Mouse (Mus musculus) brown adipose tissue, adult 24 weeks (tissue): ENCODE measurements at regions not wholly inside any gene's neighbourhood (a gene's known extent, or its start where the extent isn't known, plus 50 kb on each side); places are given as distances from the start of the nearest gene placed in this dataset.

Experiments used
- H3K27ac ChIP-seq: fragments of 200-500 bp; replicated peaks from 2 replicates; pipeline ENCODE4 v1.5.1; 2012; ENCODE audit warnings: low read depth, mild to moderate bottlenecking, low read length
- H3K4me1 ChIP-seq: fragments of 200-500 bp; 2 replicates; pipeline ENCODE4 v1.6.1; 2012; ENCODE audit warnings: low read length, mixed read lengths; ENCODE audit not compliant: control insufficient read depth, insufficient read depth, insufficient read length
- H3K4me3 ChIP-seq: fragments of 200-500 bp; 2 replicates; pipeline ENCODE4 v1.5.1; 2012; ENCODE audit warnings: low read depth, mild to moderate bottlenecking, low read length, moderate library complexity; ENCODE audit not compliant: insufficient read depth

GRCm38 (mm10) chr9:113021866-113022645 is 686.0 kb downstream of the Pdcd6ip start:
- H3K27ac ChIP-seq = no peak overlapping the region
- no peaks in the 10 kb centered on the region for H3K4me1 ChIP-seq
- H3K4me3 ChIP-seq = no peak overlapping the region

- Histone ChIP-seq H3K27ac (no peak overlapping the region), H3K4me1 (no peaks in the 10 kb centered on the region), H3K4me3 (no peak overlapping the region)
Measured at GRCm38 (mm10) chr9:113019576-113019975, 688.5 kb downstream of the Pdcd6ip start.

- Histone ChIP-seq H3K4me1 (no peaks in the 10 kb centered on the region), H3K4me3 (no peak overlapping the region), H3K27ac (no peak overlapping the region)
Measured at GRCm38 (mm10) chr9:113008106-113008505, 700.0 kb downstream of the Pdcd6ip start.

GRCm38 (mm10) chr9:112996204-112996603 is 711.9 kb downstream of the Pdcd6ip start:
- H3K4me1 ChIP-seq = no peaks in the 10 kb centered on the region
- H3K4me3 ChIP-seq = no peak overlapping the region
- no peak overlapping the region for H3K27ac ChIP-seq

GRCm38 (mm10) chr9:112994774-112995173 is 713.3 kb downstream of the Pdcd6ip start:
- no peak overlapping the region for H3K4me3 ChIP-seq
- H3K4me1 ChIP-seq = no peaks in the 10 kb centered on the region
- H3K27ac ChIP-seq = no peak overlapping the region

- Histone ChIP-seq H3K4me3 (no peak overlapping the region), H3K4me1 (no peaks in the 10 kb centered on the region), H3K27ac (no peak overlapping the region)
Measured at GRCm38 (mm10) chr9:112993627-112994026, 714.4 kb downstream of the Pdcd6ip start.

GRCm38 (mm10) chr9:112992937-112993336 is 715.1 kb downstream of the Pdcd6ip start:
- Histone ChIP-seq H3K4me1 (no peaks in the 10 kb centered on the region), H3K27ac (no peak overlapping the region), H3K4me3 (no peak overlapping the region)

- Histone ChIP-seq H3K4me1 (no peaks in the 10 kb centered on the region), H3K4me3 (no peak overlapping the region), H3K27ac (no peak overlapping the region)
Measured at GRCm38 (mm10) chr9:112983353-112983752, 724.7 kb downstream of the Pdcd6ip start.

- Histone ChIP-seq H3K4me1 (no peaks in the 10 kb centered on the region), H3K4me3 (no peak overlapping the region), H3K27ac (no peak overlapping the region)
Measured at GRCm38 (mm10) chr9:112951567-112951966, 715.8 kb upstream of the Arpp21 start.

- Histone ChIP-seq H3K4me3 (no peak overlapping the region), H3K27ac (no peak overlapping the region), H3K4me1 (no peaks in the 10 kb centered on the region)
Measured at GRCm38 (mm10) chr9:112950056-112950455, 714.3 kb upstream of the Arpp21 start.

GRCm38 (mm10) chr9:112938781-112939180 is 703.0 kb upstream of the Arpp21 start:
- no peaks in the 10 kb centered on the region for H3K4me1 ChIP-seq
- H3K4me3 ChIP-seq = no peak overlapping the region

GRCm38 (mm10) chr9:112909311-112910101 is 673.8 kb upstream of the Arpp21 start:
- no peak overlapping the region for H3K27ac ChIP-seq
- no peak overlapping the region for H3K4me3 ChIP-seq
- no peaks in the 10 kb centered on the region for H3K4me1 ChIP-seq

More at GRCm38 (mm10) chr9:112938781-112939180, 703.0 kb upstream of the Arpp21 start:
- no peak overlapping the region for H3K27ac ChIP-seq

GRCm38 (mm10) chr9:112905955-112906354 is 670.2 kb upstream of the Arpp21 start:
- no peaks in the 10 kb centered on the region for H3K4me1 ChIP-seq
- no peak overlapping the region for H3K4me3 ChIP-seq
- H3K27ac ChIP-seq = no peak overlapping the region

GRCm38 (mm10) chr9:112864921-112865320 is 629.2 kb upstream of the Arpp21 start:
- Histone ChIP-seq H3K4me1 (no peaks in the 10 kb centered on the region), H3K27ac (no peak overlapping the region), H3K4me3 (no peak overlapping the region)

GRCm38 (mm10) chr9:112861136-112861535 is 625.4 kb upstream of the Arpp21 start:
- Histone ChIP-seq H3K4me1 (no peaks in the 10 kb centered on the region), H3K27ac (no peak overlapping the region), H3K4me3 (no peak overlapping the region)
